Mouse (Mus musculus): Measurements from ENCODE around the gene Reep6. TPM values are rescaled to one million over a fixed set of nuclear protein-coding genes. Genes with fewer than 3 reads are reported as not detected.

The Reep6 gene
- polyA plus RNA-seq, 1 experiment from 2014 or later: 11.7 TPM

- H3K9ac ChIP-seq (ENCODE audit: low read depth, low read length): peak overlapping the region; percentile 37; the same call in 1 of the 2 replicates
- H3K4me1 ChIP-seq (replicated peaks; ENCODE audit: insufficient read depth, low read length): peaks cover 21% of the 10 kb centered on the region
- TF ChIP-seq CTCF (IDR thresholded peaks at IDR 0.05; ENCODE audit: low read depth): no peak
- H3K4me3 ChIP-seq (replicated peaks; ENCODE audit: low read depth, low read length): peak overlapping the region; percentile 30
- H3K9me3 ChIP-seq (replicated peaks; ENCODE audit: low read length): no peaks in the 10 kb centered on the region
- no peak for DNase-seq (ENCODE audit: low spot score)
- H3K36me3 ChIP-seq (ENCODE audit: insufficient read depth, low read length): no peaks in the 10 kb centered on the region
- peaks cover 27% of the 10 kb centered on the region for H3K27me3 ChIP-seq (ENCODE audit: insufficient read depth, low read length)
- 8% methylated on average over 17 of the region's 17 CpGs for WGBS
- no peak overlapping the region for H3K27ac ChIP-seq
- no peak for ATAC-seq (replicated peaks; ENCODE audit: low FRiP score, low read depth)
- H3K4me2 ChIP-seq (ENCODE audit: low read length): peak overlapping the region; percentile 53
These were observed 17.8 kb downstream of the Reep6 start for GRCm38 (mm10) chr10:80347514-80347967.

GRCm38 (mm10) chr10:80348244-80348781, 18.6 kb downstream of the Reep6 start, which contains the start of gene Adamtsl5:
Gene Adamtsl5, minus strand, starts transcription at chr10:80348412.
- ATAC-seq (replicated peaks; ENCODE audit: low FRiP score, low read depth): peak; percentile 30; the same call in 1 of the 2 replicates
- under 1% methylated on average over 35 of the region's 42 CpGs for WGBS

DNA sequence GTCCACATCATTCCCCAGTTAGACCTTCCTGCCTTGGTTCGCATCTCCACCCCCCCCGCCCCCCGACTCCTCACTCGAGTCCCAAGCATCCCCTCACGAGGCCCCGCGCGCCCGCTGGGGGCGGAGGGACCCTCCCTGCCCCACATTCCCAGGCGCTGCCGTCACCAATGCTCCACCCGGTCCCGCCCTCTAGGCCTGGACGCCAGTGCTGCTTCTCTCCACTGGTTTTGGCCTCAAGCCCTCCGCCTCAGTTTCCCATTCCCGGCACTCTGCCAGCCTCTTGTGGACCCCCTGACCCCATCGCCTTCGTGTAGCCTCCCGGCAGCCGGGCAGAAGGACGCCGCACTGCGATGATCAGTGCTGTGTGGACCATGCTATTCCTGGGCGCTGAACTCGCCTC, 19.2 kb downstream of the Reep6 start:
- Histone ChIP-seq H3K27ac (no peak overlapping the region), H3K4me2 (ENCODE audit: low read length) (peak overlapping the region; percentile 53), H3K4me3 (replicated peaks; ENCODE audit: low read depth, low read length) (no peak overlapping the region; the same call in 1 of the 2 replicates), H3K9ac (ENCODE audit: low read depth, low read length) (no peak overlapping the region), H3K36me3 (ENCODE audit: insufficient read depth, low read length) (no peaks in the 10 kb centered on the region), H3K9me3 (replicated peaks; ENCODE audit: low read length) (no peaks in the 10 kb centered on the region), H3K27me3 (ENCODE audit: insufficient read depth, low read length) (peaks cover 27% of the 10 kb centered on the region), H3K4me1 (replicated peaks; ENCODE audit: insufficient read depth, low read length) (peaks cover 12% of the 10 kb centered on the region; the same call in 1 of the 2 replicates)
- 18% methylated on average over 25 of the region's 26 CpGs for WGBS
- no peak for DNase-seq (ENCODE audit: low spot score)
- TF ChIP-seq CTCF (IDR thresholded peaks at IDR 0.05; ENCODE audit: low read depth): no peak
- ATAC-seq (replicated peaks; ENCODE audit: low FRiP score, low read depth): no peak

More at GRCm38 (mm10) chr10:80348244-80348781, 18.6 kb downstream of the Reep6 start, which contains the start of gene Adamtsl5:
- peak within 1 kb of the TSS; percentile 37; the same call in 1 of the 2 replicates for H3K9ac ChIP-seq (ENCODE audit: low read depth, low read length)
- peak within 1 kb of the TSS; percentile 53 for H3K4me2 ChIP-seq (ENCODE audit: low read length)
- TF ChIP-seq CTCF (IDR thresholded peaks at IDR 0.05; ENCODE audit: low read depth): peak; percentile 73
- no peaks in the 10 kb centered on the region for H3K9me3 ChIP-seq (replicated peaks; ENCODE audit: low read length)
- H3K36me3 ChIP-seq (ENCODE audit: insufficient read depth, low read length): no peaks in the 10 kb centered on the region
- peaks cover 27% of the 10 kb centered on the region for H3K27me3 ChIP-seq (ENCODE audit: insufficient read depth, low read length)
- H3K27ac ChIP-seq: no peak within 1 kb of the TSS
- peak within 1 kb of the TSS; percentile 30 for H3K4me3 ChIP-seq (replicated peaks; ENCODE audit: low read depth, low read length)
- peaks cover 15% of the 10 kb centered on the region for H3K4me1 ChIP-seq (replicated peaks; ENCODE audit: insufficient read depth, low read length)
- DNase-seq (ENCODE audit: low spot score): peak; percentile 47

DNA sequence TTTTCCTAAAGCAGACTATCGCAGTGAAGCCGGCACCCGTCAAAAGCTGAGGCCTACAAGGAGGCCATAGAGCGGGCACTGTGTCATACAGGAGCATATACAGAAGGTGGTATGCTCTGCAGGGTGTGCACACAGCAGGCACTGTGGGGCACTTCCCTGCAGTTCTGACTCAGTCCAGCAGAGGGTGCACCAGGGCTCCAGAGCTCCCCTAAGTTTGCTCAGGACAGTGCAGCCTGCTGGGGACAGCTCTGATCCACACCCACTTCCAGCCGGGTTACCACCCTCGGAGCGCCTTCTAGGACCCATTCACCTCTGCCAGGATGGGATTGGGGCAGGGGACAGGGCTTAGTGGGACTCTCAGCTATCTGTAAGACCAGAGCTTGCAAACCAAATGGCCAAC, 20.5 kb downstream of the Reep6 start:
- Histone ChIP-seq H3K27me3 (ENCODE audit: insufficient read depth, low read length) (peaks cover 27% of the 10 kb centered on the region), H3K4me3 (replicated peaks; ENCODE audit: low read depth, low read length) (no peak overlapping the region)

GRCm38 (mm10) chr10:80351896-80352295, 22.1 kb downstream of the Reep6 start:
- WGBS: 26% methylated on average over 11 of the region's 11 CpGs
- DNase-seq (ENCODE audit: low spot score) (no peak), ATAC-seq (replicated peaks; ENCODE audit: low FRiP score, low read depth) (no peak)
- Histone ChIP-seq H3K27me3 (ENCODE audit: insufficient read depth, low read length) (peaks cover 43% of the 10 kb centered on the region), H3K9me3 (replicated peaks; ENCODE audit: low read length) (no peaks in the 10 kb centered on the region), H3K9ac (ENCODE audit: low read depth, low read length) (no peak overlapping the region), H3K4me3 (replicated peaks; ENCODE audit: low read depth, low read length) (no peak overlapping the region), H3K4me1 (replicated peaks; ENCODE audit: insufficient read depth, low read length) (peaks cover 12% of the 10 kb centered on the region; the same call in 1 of the 2 replicates), H3K27ac (no peak overlapping the region), H3K4me2 (ENCODE audit: low read length) (no peak overlapping the region), H3K36me3 (ENCODE audit: insufficient read depth, low read length) (no peaks in the 10 kb centered on the region)
- no peak for TF ChIP-seq CTCF (IDR thresholded peaks at IDR 0.05; ENCODE audit: low read depth)

More for the DNA sequence above, 20.5 kb downstream of the Reep6 start:
- WGBS: 4% methylated on average over 7 of the region's 7 CpGs
- ATAC-seq (replicated peaks; ENCODE audit: low FRiP score, low read depth) (peak; percentile 78), DNase-seq (ENCODE audit: low spot score) (peak; percentile 88)
- no peak overlapping the region for H3K9ac ChIP-seq (ENCODE audit: low read depth, low read length)
- peak; percentile 94 for TF ChIP-seq CTCF (IDR thresholded peaks at IDR 0.05; ENCODE audit: low read depth)
- no peaks in the 10 kb centered on the region for H3K9me3 ChIP-seq (replicated peaks; ENCODE audit: low read length)
- H3K4me2 ChIP-seq (ENCODE audit: low read length): no peak overlapping the region; the same call in 1 of the 2 replicates
- H3K4me1 ChIP-seq (replicated peaks; ENCODE audit: insufficient read depth, low read length): peaks cover 8% of the 10 kb centered on the region; the same call in 1 of the 2 replicates
- H3K27ac ChIP-seq: no peak overlapping the region
- no peaks in the 10 kb centered on the region for H3K36me3 ChIP-seq (ENCODE audit: insufficient read depth, low read length)

- 46% methylated on average over 8 of the region's 8 CpGs for WGBS
These were observed 23.0 kb downstream of the Reep6 start for GRCm38 (mm10) chr10:80352727-80353126.

More at GRCm38 (mm10) chr10:80352727-80353126, 23.0 kb downstream of the Reep6 start:
- no peak overlapping the region for H3K27ac ChIP-seq
- no peak for TF ChIP-seq CTCF (IDR thresholded peaks at IDR 0.05; ENCODE audit: low read depth)
- H3K4me1 ChIP-seq (replicated peaks; ENCODE audit: insufficient read depth, low read length): peaks cover 17% of the 10 kb centered on the region; the same call in 1 of the 2 replicates
- no peaks in the 10 kb centered on the region for H3K36me3 ChIP-seq (ENCODE audit: insufficient read depth, low read length)
- DNase-seq (ENCODE audit: low spot score): no peak
- H3K27me3 ChIP-seq (ENCODE audit: insufficient read depth, low read length): peaks cover 47% of the 10 kb centered on the region
- H3K9ac ChIP-seq (ENCODE audit: low read depth, low read length): 0 out of 2 replicates have a peak overlapping the region, but pooled peaks have one; percentile 6
- no peak overlapping the region for H3K4me2 ChIP-seq (ENCODE audit: low read length)
- H3K4me3 ChIP-seq (replicated peaks; ENCODE audit: low read depth, low read length): no peak overlapping the region
- H3K9me3 ChIP-seq (replicated peaks; ENCODE audit: low read length): no peaks in the 10 kb centered on the region
- no peak for ATAC-seq (replicated peaks; ENCODE audit: low FRiP score, low read depth)
